Mouse (Mus musculus) liver, adult 2 months (tissue): ENCODE data around the gene Sec63.

Experiments used
- CTCF ChIP-seq: fragments of 200-500 bp; IDR thresholded peaks from 2 replicates; pipeline ENCODE4 v1.5.1; 2011; ENCODE audit warnings: low read depth, low read length, control low read depth
- POLR2A ChIP-seq: fragments of 200-500 bp; IDR thresholded peaks from 2 replicates; pipeline ENCODE4 v1.6.1; 2011; ENCODE audit warnings: low read length, control low read depth; ENCODE audit not compliant: insufficient read depth; ENCODE audit errors: extremely low read depth

- no peak for TF ChIP-seq POLR2A
- TF ChIP-seq CTCF, result no peak
Measured at GRCm38 (mm10) chr10:42872269-42873010, 111.1 kb downstream of the Sec63 start.
